26 mouse cellular contexts compared by ENCODE assay signal in the genomic region with DNA sequence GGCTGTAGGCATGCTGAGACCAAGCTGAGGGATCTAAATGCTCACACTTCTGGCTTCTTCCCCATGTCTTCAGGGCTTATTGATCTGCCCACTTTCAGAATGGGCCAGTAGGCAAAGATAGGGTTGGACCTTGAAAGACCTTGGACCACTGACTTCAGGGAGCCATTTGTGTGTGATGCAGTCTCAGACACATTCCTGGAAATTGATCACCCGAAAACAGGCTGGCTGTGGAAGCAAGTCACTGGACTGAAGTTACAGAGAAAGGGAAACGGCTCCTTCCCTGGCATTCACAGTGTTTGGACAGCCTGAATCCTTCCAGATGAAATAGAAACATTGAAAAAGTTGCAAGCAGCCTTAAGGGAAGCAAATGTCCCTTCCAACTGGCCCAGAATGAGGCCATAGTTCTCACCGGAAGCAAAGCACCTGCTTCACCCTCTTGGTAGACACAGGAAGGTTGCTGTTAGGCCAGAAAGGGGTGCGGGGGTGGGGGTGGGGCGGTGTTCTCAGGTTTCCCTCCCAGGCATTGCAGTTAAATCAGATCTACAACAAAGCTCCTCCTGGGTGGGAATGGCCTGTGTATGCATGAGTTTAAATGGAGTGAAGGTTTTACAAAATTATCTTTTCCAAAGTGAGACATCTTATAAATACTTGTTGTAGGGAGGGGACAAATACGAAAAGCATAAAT. TPM values are rescaled to one million over a fixed set of nuclear protein-coding genes. Genes with fewer than 3 reads are reported as not detected.
A peak's percentile ranks its signal among the peaks of the same experiment; 100 is the strongest.
DNase-seq lines count a peak whose midpoint lies in the region; ATAC-seq and TF ChIP-seq lines count a peak whose summit lies in the region.
"Had no signal": no experiment of that assay in that cellular context is flagged by ENCODE, and none has a peak within 500 bp of the region (broad histone marks: within the 10 kb centered on the region; RNA-seq: fewer than 3 reads in every experiment).

No protein-coding gene starts in this region.

- H3K36me3 ChIP-seq in E14TG2a.4 (ENCODE audit: insufficient read depth, low read length) = no peaks in the 10 kb centered on the region
- no peaks in the 10 kb centered on the region for H3K36me3 ChIP-seq in kidney, adult 2 months (ENCODE audit: control insufficient read depth, insufficient read depth, low read length)
- no peaks in the 10 kb centered on the region for H3K36me3 ChIP-seq in kidney, postnatal 0 days (ENCODE audit: insufficient read depth, low read length)
- no peaks in the 10 kb centered on the region for H3K36me3 ChIP-seq in forebrain, embryonic 10.5 days (replicated peaks)
- H3K36me3 ChIP-seq: embryonic facial prominence, embryonic 12.5 days; midbrain, embryonic 13.5 days had no signal

- no peak overlapping the region for H3K4me2 ChIP-seq in kidney, postnatal 0 days (ENCODE audit: low read length)
- H3K4me2 ChIP-seq: embryonic facial prominence, embryonic 12.5 days; lung, embryonic 14.5 days; midbrain, embryonic 13.5 days had no signal

- TF ChIP-seq CTCF in E14TG2a.4 (conservative IDR thresholded peaks at IDR 0.05; ENCODE audit: low read length) (no peak), Patski (IDR thresholded peaks at IDR 0.05) (no peak)
- no peak for TF ChIP-seq CTCF in kidney, adult 2 months (conservative IDR thresholded peaks at IDR 0.05; ENCODE audit: insufficient read depth, insufficient read length, low read depth, low read length)
- TF ChIP-seq CTCF in kidney, postnatal 0 days (IDR thresholded peaks at IDR 0.05; ENCODE audit: low read depth) = no peak

- H3K9ac ChIP-seq in kidney, postnatal 0 days (ENCODE audit: low read depth, low read length) = no peak overlapping the region
- H3K9ac ChIP-seq: embryonic facial prominence, embryonic 12.5 days; liver, embryonic 14.5 days; lung, embryonic 14.5 days; midbrain, embryonic 13.5 days had no signal

- in situ Hi-C loops in Patski (cut with MboI; ENCODE audit: low pct_unique_long_range_greater_than_20kb) = no loop called here

- WGBS in kidney, adult 2 months = 34% methylated on average over 6 of the region's 6 CpGs
- 36% methylated on average over 6 of the region's 6 CpGs for WGBS in kidney, postnatal 0 days
- WGBS in forebrain, embryonic 10.5 days = 64% methylated on average over 6 of the region's 6 CpGs

- no peak for DNase-seq in Patski (ENCODE audit: low read depth, low spot score)
- peak; percentile 53 for DNase-seq in kidney, adult 2 months
- peak; percentile 73 for DNase-seq in kidney, postnatal 0 days (ENCODE audit: low spot score)
- no peak for DNase-seq in retina, embryonic 14.5 days (ENCODE audit: low spot score)
- no peak for DNase-seq in adrenal gland, adult 18-20 months (ENCODE audit: low spot score in 2 of 2)
- no peak for DNase-seq in forebrain, embryonic 10.5 days (ENCODE audit: extremely low spot score, low spot score)
- no peak for DNase-seq in left cerebral cortex, adult 9 months (ENCODE audit: low spot score in 2 of 2)
- DNase-seq: adrenal gland, postnatal 25 days; cerebellum, adult 9-11 months; lung, embryonic 14.5 days; lung, postnatal 36 days; right cerebral cortex, postnatal 25 days; thymus, postnatal 25 days had no signal

- TF ChIP-seq POLR2A in kidney, adult 2 months (IDR thresholded peaks at IDR 0.05; ENCODE audit: low read depth, low read length) = no peak

- peak overlapping the region; percentile 48 for H3K4me3 ChIP-seq in E14TG2a.4 (replicated peaks; ENCODE audit: low read length)
- H3K4me3 ChIP-seq in kidney, adult 2 months (ENCODE audit: insufficient read depth, low read depth, low read length) = no peak overlapping the region
- H3K4me3 ChIP-seq in kidney, postnatal 0 days (replicated peaks; ENCODE audit: low read depth, low read length) = no peak overlapping the region
- no peak overlapping the region for H3K4me3 ChIP-seq in forebrain, embryonic 10.5 days
- H3K4me3 ChIP-seq: embryonic facial prominence, embryonic 12.5 days; erythroblast, embryonic 14.5 days; megakaryocyte, embryonic 14.5 days; midbrain, embryonic 13.5 days had no signal

- POLR2A ChIA-PET in Patski (lab: Charles Lee) = interaction anchor here (0.6 kb wide), 1 partner anchor 306 kb away, joined by 3 read pairs; no protein-coding TSS in a partner anchor

- peak overlapping the region; percentile 67; the same call in 1 of the 2 replicates for H3K27ac ChIP-seq in kidney, adult 2 months (ENCODE audit: insufficient read depth, low read depth, low read length)
- H3K27ac ChIP-seq in kidney, postnatal 0 days = peak overlapping the region; percentile 87
- H3K27ac ChIP-seq in forebrain, embryonic 10.5 days = no peak overlapping the region
- H3K27ac ChIP-seq: embryonic facial prominence, embryonic 12.5 days; hindbrain, postnatal 0 days; liver, embryonic 14.5 days; midbrain, embryonic 13.5 days had no signal

- H3K27me3 ChIP-seq in E14TG2a.4 (ENCODE audit: insufficient read depth, low read length) = 0 out of 2 replicates have a peak, but pooled peaks cover under 1% of the 10 kb centered on the region
- no peaks in the 10 kb centered on the region for H3K27me3 ChIP-seq in Patski
- H3K27me3 ChIP-seq in kidney, adult 2 months (replicated peaks; ENCODE audit: control insufficient read depth, insufficient read depth, low read length) = no peaks in the 10 kb centered on the region
- no peaks in the 10 kb centered on the region for H3K27me3 ChIP-seq in kidney, postnatal 0 days (ENCODE audit: insufficient read depth, low read length)
- H3K27me3 ChIP-seq in forebrain, embryonic 10.5 days (ENCODE audit: poor library complexity, severe bottlenecking) = peaks cover 10% of the 10 kb centered on the region
- H3K27me3 ChIP-seq: midbrain, embryonic 13.5 days had no signal

- H3K9me3 ChIP-seq in E14TG2a.4 (ENCODE audit: low read length) = no peaks in the 10 kb centered on the region
- no peaks in the 10 kb centered on the region for H3K9me3 ChIP-seq in kidney, postnatal 0 days (replicated peaks; ENCODE audit: low read length)
- 0 out of 2 replicates have a peak, but pooled peaks cover 3% of the 10 kb centered on the region for H3K9me3 ChIP-seq in forebrain, embryonic 10.5 days
- H3K9me3 ChIP-seq: embryonic facial prominence, embryonic 12.5 days; midbrain, embryonic 13.5 days had no signal

- CTCF ChIA-PET in Patski (lab: Charles Lee) = interaction anchor here (1.2 kb wide), 1 partner anchor 38 kb away, joined by 4 read pairs; no protein-coding TSS in a partner anchor

- peaks cover 53% of the 10 kb centered on the region for H3K4me1 ChIP-seq in E14TG2a.4 (replicated peaks; ENCODE audit: low read depth, low read length)
- no peaks in the 10 kb centered on the region for H3K4me1 ChIP-seq in kidney, adult 2 months (ENCODE audit: control insufficient read depth, insufficient read depth, low read length)
- peaks cover 4% of the 10 kb centered on the region; the same call in 1 of the 2 replicates for H3K4me1 ChIP-seq in kidney, postnatal 0 days (replicated peaks; ENCODE audit: insufficient read depth, low read length)
- H3K4me1 ChIP-seq in forebrain, embryonic 10.5 days = peaks cover 13% of the 10 kb centered on the region

- ATAC-seq in Patski = peak; percentile 54
- peak; percentile 67 for ATAC-seq in kidney, postnatal 0 days (replicated peaks; ENCODE audit: low FRiP score, low read depth)
- ATAC-seq: forebrain, embryonic 14.5 days; hindbrain, postnatal 0 days; intestine, postnatal 0 days; midbrain, embryonic 13.5 days had no signal

RNA-seq across cellular contexts. Expression of a gene that starts 25.2 kb away (rescaled TPM):
- 9.4 TPM for polyA plus RNA-seq in Patski (2021)
- polyA plus RNA-seq in kidney, adult 2 months (2012; rRNA removed) = 15.5 and 17.0 TPM in 2 replicates
- 7.9 and 8.0 TPM in 2 replicates for polyA plus RNA-seq in kidney, postnatal 0 days (2015; fragmentation: Nextera tagmentation; extraction: Ambion mirVana)
- 1 to 10 TPM; 4.9 to 5.2 TPM for total RNA-seq in adrenal gland, adult 18-20 months (2021)
- 2.1 and 2.4 TPM in 2 replicates for polyA plus RNA-seq in forebrain, embryonic 10.5 days (2016; fragmentation: Nextera tagmentation; extraction: Ambion mirVana)
- total RNA-seq: hematopoietic stem cell, adult 5-6 weeks; MEL; monocyte, adult 5-6 weeks; neutrophil, adult 5-6 weeks had no signal
- polyA plus RNA-seq: erythroblast, embryonic 14.5 days had no signal

RNA-seq across cellular contexts. Expression of a gene that starts 55.9 kb away (rescaled TPM):
- 8.5 TPM for polyA plus RNA-seq in Patski (2021)
- polyA plus RNA-seq in kidney, adult 2 months (2012; rRNA removed) = 1.3 and 2.5 TPM in 2 replicates
- polyA plus RNA-seq in kidney, postnatal 0 days (2015; fragmentation: Nextera tagmentation; extraction: Ambion mirVana) = 9.1 and 9.4 TPM in 2 replicates
- 1 to 10 TPM; 3.4 to 4.7 TPM for total RNA-seq in adrenal gland, adult 18-20 months (2021)
- polyA plus RNA-seq in forebrain, embryonic 10.5 days (2016; fragmentation: Nextera tagmentation; extraction: Ambion mirVana) = 10.3 and 10.6 TPM in 2 replicates
- polyA plus RNA-seq: erythroblast, embryonic 14.5 days had no signal

Comparison
In these comparisons a context has a peak if more than half of its experiments do, and no peak if none do; other contexts are left out.
1. DNase-seq: peak in kidney, adult 2 months (single experiment) and kidney, postnatal 0 days (single experiment); none in Patski (single experiment), retina, embryonic 14.5 days (single experiment), adrenal gland, adult 18-20 months (0 of 2), forebrain, embryonic 10.5 days (single experiment) and left cerebral cortex, adult 9 months (0 of 2).